In the genomic region with DNA sequence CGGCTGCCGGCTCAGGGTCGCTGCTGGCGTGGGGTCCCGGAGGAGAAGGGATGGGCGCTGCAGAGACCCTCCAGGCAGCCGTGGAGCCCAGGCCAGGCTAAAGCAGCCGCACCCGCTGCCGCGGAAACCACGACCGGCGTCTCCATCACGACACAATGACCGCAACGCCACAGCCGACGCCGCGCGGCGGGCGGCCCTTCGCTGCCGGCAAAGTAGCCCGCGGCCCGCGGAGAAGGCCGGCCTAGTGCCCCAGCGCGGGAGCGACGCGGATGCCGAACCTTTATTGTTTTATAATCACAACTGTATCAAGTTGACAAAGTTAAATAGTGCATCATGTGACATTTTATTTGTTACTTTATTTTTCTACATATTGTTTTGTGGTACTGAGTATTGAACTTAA, we compare ENCODE assay signal across 10 mouse cellular contexts. TPM values are rescaled to one million over a fixed set of nuclear protein-coding genes. Genes with fewer than 3 reads are reported as not detected.
DNase-seq lines count a peak whose midpoint lies in the region; ATAC-seq and TF ChIP-seq lines count a peak whose summit lies in the region.
"Not testable (repeated sequence)": the region's sequence is repeated elsewhere in the genome, so short reads cannot be mapped to it uniquely, and the experiment has no call there.
"Had no signal": no experiment of that assay in that cellular context is flagged by ENCODE, and none has a peak within 500 bp of the region (broad histone marks: within the 10 kb centered on the region; RNA-seq: fewer than 3 reads in every experiment).

No protein-coding gene starts in this region.

- H3K9ac ChIP-seq in embryonic facial prominence, embryonic 15.5 days; heart, embryonic 11.5 days (ENCODE audit: low read depth, low read length); lung, embryonic 15.5 days: not testable (repeated sequence)
- peak overlapping the region; percentile 35 for H3K9ac ChIP-seq in hindbrain, embryonic 16.5 days (ENCODE audit: low read depth, low read length)
- H3K9ac ChIP-seq in limb, embryonic 11.5 days (ENCODE audit: low read length), result 0 out of 2 replicates have a peak overlapping the region, but pooled peaks have one; percentile 37
- 0 out of 2 replicates have a peak overlapping the region, but pooled peaks have one; percentile 48 for H3K9ac ChIP-seq in neural tube, embryonic 12.5 days
- H3K9ac ChIP-seq in stomach, postnatal 0 days (ENCODE audit: low read length), result peak overlapping the region; percentile 31; the same call in 1 of the 2 replicates

- peaks cover 19% of the 10 kb centered on the region for H3K27me3 ChIP-seq in embryonic facial prominence, embryonic 15.5 days
- peaks cover 17% of the 10 kb centered on the region for H3K27me3 ChIP-seq in heart, embryonic 11.5 days (ENCODE audit: control insufficient read depth, insufficient read depth, low read length)
- H3K27me3 ChIP-seq in hindbrain, embryonic 16.5 days (replicated peaks; ENCODE audit: control insufficient read depth, insufficient read depth, low read length); limb, embryonic 11.5 days (ENCODE audit: control insufficient read depth, insufficient read depth, low read length); stomach, postnatal 0 days (ENCODE audit: control insufficient read depth, insufficient read depth, low read length): not testable (repeated sequence)
- peaks cover 32% of the 10 kb centered on the region for H3K27me3 ChIP-seq in lung, embryonic 15.5 days
- H3K27me3 ChIP-seq in neural tube, embryonic 12.5 days (replicated peaks), result peaks cover 19% of the 10 kb centered on the region

- H3K4me2 ChIP-seq in embryonic facial prominence, embryonic 15.5 days (replicated peaks), result peak overlapping the region; percentile 52
- peak overlapping the region; percentile 61 for H3K4me2 ChIP-seq in heart, embryonic 11.5 days
- peak overlapping the region; percentile 58 for H3K4me2 ChIP-seq in hindbrain, embryonic 16.5 days (ENCODE audit: low read length)
- peak overlapping the region; percentile 39 for H3K4me2 ChIP-seq in limb, embryonic 11.5 days (ENCODE audit: low read depth, severe bottlenecking)
- H3K4me2 ChIP-seq in lung, embryonic 15.5 days, result peak overlapping the region; percentile 59
- peak overlapping the region; percentile 55 for H3K4me2 ChIP-seq in neural tube, embryonic 12.5 days (replicated peaks)
- peak overlapping the region; percentile 45 for H3K4me2 ChIP-seq in stomach, postnatal 0 days (replicated peaks; ENCODE audit: low read depth)

- WGBS in embryonic facial prominence, embryonic 15.5 days, result 4% methylated on average over 30 of the region's 37 CpGs
- 2% methylated on average over 29 of the region's 37 CpGs for WGBS in heart, embryonic 11.5 days (ENCODE audit: insufficient replicate concordance)
- under 1% methylated on average over 26 of the region's 37 CpGs for WGBS in hindbrain, embryonic 16.5 days
- WGBS in limb, embryonic 11.5 days, result 2% methylated on average over 30 of the region's 37 CpGs
- 3% methylated on average over 30 of the region's 37 CpGs for WGBS in lung, embryonic 15.5 days
- under 1% methylated on average over 31 of the region's 37 CpGs for WGBS in neural tube, embryonic 12.5 days
- 15% methylated on average over 30 of the region's 37 CpGs for WGBS in stomach, postnatal 0 days

- not testable (repeated sequence) for H3K36me3 ChIP-seq in embryonic facial prominence, embryonic 15.5 days; heart, embryonic 11.5 days (ENCODE audit: control insufficient read depth, insufficient read depth, low read length); hindbrain, embryonic 16.5 days (ENCODE audit: control insufficient read depth, insufficient read depth, low read length); limb, embryonic 11.5 days (ENCODE audit: control insufficient read depth, insufficient read depth, low read length); lung, embryonic 15.5 days; neural tube, embryonic 12.5 days; stomach, postnatal 0 days (ENCODE audit: control insufficient read depth, insufficient read depth, low read length)

- not testable (repeated sequence) for H3K9me3 ChIP-seq in embryonic facial prominence, embryonic 15.5 days (replicated peaks); heart, embryonic 11.5 days (replicated peaks; ENCODE audit: control insufficient read depth, low read length); hindbrain, embryonic 16.5 days (ENCODE audit: control insufficient read depth, low read length); limb, embryonic 11.5 days (ENCODE audit: control insufficient read depth, low read length); lung, embryonic 15.5 days; neural tube, embryonic 12.5 days; stomach, postnatal 0 days (ENCODE audit: control insufficient read depth, low read length)

- not testable (repeated sequence) for TF ChIP-seq CTCF in stomach, postnatal 0 days (IDR thresholded peaks at IDR 0.05; ENCODE audit: low read depth)

- TF ChIP-seq EP300 in stomach, postnatal 0 days (optimal IDR thresholded peaks at IDR 0.05), result not testable (repeated sequence)

- ATAC-seq in embryonic facial prominence, embryonic 15.5 days (ENCODE audit: insufficient number of reproducible peaks, low FRiP score, low TSS enrichment, low read depth); heart, embryonic 11.5 days (replicated peaks; ENCODE audit: insufficient number of reproducible peaks, low FRiP score, low TSS enrichment); hindbrain, embryonic 16.5 days; limb, embryonic 11.5 days (ENCODE audit: insufficient number of reproducible peaks, low FRiP score, low TSS enrichment, low read depth); lung, embryonic 15.5 days (ENCODE audit: borderline replicate concordance, extremely low read depth, low FRiP score, low TSS enrichment); neural tube, embryonic 12.5 days (ENCODE audit: low FRiP score, low read depth); stomach, postnatal 0 days (ENCODE audit: low FRiP score, low TSS enrichment): not testable (repeated sequence)

- H3K27ac ChIP-seq in embryonic facial prominence, embryonic 15.5 days (replicated peaks); heart, embryonic 11.5 days (ENCODE audit: low read depth, low read length); hindbrain, embryonic 16.5 days (ENCODE audit: low read depth, low read length); limb, embryonic 11.5 days (replicated peaks; ENCODE audit: low read depth, low read length); lung, embryonic 15.5 days; neural tube, embryonic 12.5 days; stomach, postnatal 0 days (replicated peaks): not testable (repeated sequence)

- H3K4me1 ChIP-seq in embryonic facial prominence, embryonic 15.5 days; heart, embryonic 11.5 days (ENCODE audit: control insufficient read depth, insufficient read depth, low read length); hindbrain, embryonic 16.5 days (ENCODE audit: control insufficient read depth, insufficient read depth, low read depth, low read length); limb, embryonic 11.5 days (ENCODE audit: control insufficient read depth, insufficient read depth, low read length); lung, embryonic 15.5 days; neural tube, embryonic 12.5 days; stomach, postnatal 0 days (replicated peaks; ENCODE audit: control insufficient read depth, insufficient read depth): not testable (repeated sequence)

- H3K4me3 ChIP-seq in embryonic facial prominence, embryonic 15.5 days (replicated peaks), result peak overlapping the region; percentile 35
- H3K4me3 ChIP-seq in heart, embryonic 11.5 days (ENCODE audit: low read depth, low read length), result peak overlapping the region; percentile 36
- H3K4me3 ChIP-seq in hindbrain, embryonic 16.5 days (ENCODE audit: low read length), result peak overlapping the region; percentile 37
- 0 out of 2 replicates have a peak overlapping the region, but pooled peaks have one; percentile 8 for H3K4me3 ChIP-seq in limb, embryonic 11.5 days (ENCODE audit: low read depth, low read length)
- peak overlapping the region; percentile 32 for H3K4me3 ChIP-seq in lung, embryonic 15.5 days
- H3K4me3 ChIP-seq in neural tube, embryonic 12.5 days, result peak overlapping the region; percentile 29
- peak overlapping the region; percentile 20; the same call in 1 of the 2 replicates for H3K4me3 ChIP-seq in stomach, postnatal 0 days (ENCODE audit: low read depth, low read length)

- peak; percentile 25 for DNase-seq in adrenal gland, postnatal 10 days
- peak; percentile 61 for DNase-seq in limb, embryonic 11.5 days (ENCODE audit: low spot score)
- DNase-seq in stomach, postnatal 0 days (ENCODE audit: low spot score), result peak; percentile 22

RNA-seq across cellular contexts. Expression of a gene that starts 9.1 kb away (rescaled TPM):
- total RNA-seq in adrenal gland, postnatal 10 days (2021), result under 1 TPM in 1 of 2 experiments, not detected in 1; 0.27 TPM
- polyA plus RNA-seq in embryonic facial prominence, embryonic 15.5 days (2015; fragmentation: Nextera tagmentation; extraction: Ambion mirVana), result 1.2 TPM in 2 replicates
- 0.60 and 0.83 TPM in 2 replicates for polyA plus RNA-seq in heart, embryonic 11.5 days (2014; fragmentation: Nextera tagmentation; extraction: Ambion mirVana)
- polyA plus RNA-seq in hindbrain, embryonic 16.5 days (2015; fragmentation: Nextera tagmentation; extraction: Ambion mirVana), result 0.48 and 0.64 TPM in 2 replicates
- polyA plus RNA-seq in limb, embryonic 11.5 days (2014; fragmentation: Nextera tagmentation; extraction: Ambion mirVana), result 0.13 and 0.28 TPM in 2 replicates
- 0.44 and 0.92 TPM in 2 replicates for polyA plus RNA-seq in lung, embryonic 15.5 days (2015; fragmentation: Nextera tagmentation; extraction: Ambion mirVana)
- 0.24 and 0.38 TPM in 2 replicates for polyA plus RNA-seq in neural tube, embryonic 12.5 days (2016; fragmentation: Nextera tagmentation; extraction: Ambion mirVana)
- 0.12 and 0.23 TPM in 2 replicates for polyA plus RNA-seq in stomach, postnatal 0 days (2015; fragmentation: Nextera tagmentation; extraction: Ambion mirVana)
- total RNA-seq: heart, adult 18-20 months; neutrophil, adult 5-6 weeks had no signal

RNA-seq across cellular contexts. Expression of a gene that starts 10.7 kb away (rescaled TPM):
- total RNA-seq in adrenal gland, postnatal 10 days (2021), result 1 to 10 TPM; 3.4 to 5.1 TPM
- 10.7 and 11.0 TPM in 2 replicates for polyA plus RNA-seq in embryonic facial prominence, embryonic 15.5 days (2015; fragmentation: Nextera tagmentation; extraction: Ambion mirVana)
- polyA plus RNA-seq in heart, embryonic 11.5 days (2014; fragmentation: Nextera tagmentation; extraction: Ambion mirVana), result 8.2 and 8.9 TPM in 2 replicates
- polyA plus RNA-seq in hindbrain, embryonic 16.5 days (2015; fragmentation: Nextera tagmentation; extraction: Ambion mirVana), result 21.4 and 22.6 TPM in 2 replicates
- polyA plus RNA-seq in limb, embryonic 11.5 days (2014; fragmentation: Nextera tagmentation; extraction: Ambion mirVana), result 13.5 and 13.6 TPM in 2 replicates
- polyA plus RNA-seq in lung, embryonic 15.5 days (2015; fragmentation: Nextera tagmentation; extraction: Ambion mirVana), result 6.4 and 8.2 TPM in 2 replicates
- 16.5 and 18.0 TPM in 2 replicates for polyA plus RNA-seq in neural tube, embryonic 12.5 days (2016; fragmentation: Nextera tagmentation; extraction: Ambion mirVana)
- 6.4 and 7.3 TPM in 2 replicates for polyA plus RNA-seq in stomach, postnatal 0 days (2015; fragmentation: Nextera tagmentation; extraction: Ambion mirVana)

RNA-seq across cellular contexts. Expression of a gene that starts 28.6 kb away (rescaled TPM):
- total RNA-seq in adrenal gland, postnatal 10 days (2021), result 1 to 10 TPM; 4.5 to 5.8 TPM
- 5.2 and 5.3 TPM in 2 replicates for polyA plus RNA-seq in embryonic facial prominence, embryonic 15.5 days (2015; fragmentation: Nextera tagmentation; extraction: Ambion mirVana)
- 0.34 and 1.1 TPM in 2 replicates for polyA plus RNA-seq in heart, embryonic 11.5 days (2014; fragmentation: Nextera tagmentation; extraction: Ambion mirVana)
- 5.0 and 5.2 TPM in 2 replicates for polyA plus RNA-seq in hindbrain, embryonic 16.5 days (2015; fragmentation: Nextera tagmentation; extraction: Ambion mirVana)
- 1.1 and 3.2 TPM in 2 replicates for polyA plus RNA-seq in limb, embryonic 11.5 days (2014; fragmentation: Nextera tagmentation; extraction: Ambion mirVana)
- polyA plus RNA-seq in lung, embryonic 15.5 days (2015; fragmentation: Nextera tagmentation; extraction: Ambion mirVana), result 3.5 and 5.3 TPM in 2 replicates
- 2.0 and 2.2 TPM in 2 replicates for polyA plus RNA-seq in neural tube, embryonic 12.5 days (2016; fragmentation: Nextera tagmentation; extraction: Ambion mirVana)
- polyA plus RNA-seq in stomach, postnatal 0 days (2015; fragmentation: Nextera tagmentation; extraction: Ambion mirVana), result 3.0 and 3.2 TPM in 2 replicates
